Mouse (Mus musculus) C2C12 (cell line): ENCODE data around the gene Ablim2. TPM values are rescaled to one million over a fixed set of nuclear protein-coding genes. Genes with fewer than 3 reads are reported as not detected.

Experiments used
- H3K27me3 ChIP-seq: one replicate; pipeline ENCODE4 v1.6.1; 2011; ENCODE audit not compliant: control insufficient read depth, insufficient read depth, insufficient read length
- H3K36me3 ChIP-seq: one replicate; pipeline ENCODE4 v1.6.1; 2011; ENCODE audit not compliant: control insufficient read depth, insufficient read depth
- H3K4me3 ChIP-seq: one replicate; pipeline ENCODE4 v1.5.1; 2011; ENCODE audit warnings: mild to moderate bottlenecking, control low read depth; ENCODE audit not compliant: poor library complexity, insufficient read depth, severe bottlenecking
- H3K79me2 ChIP-seq: one replicate; pipeline ENCODE4 v1.6.1; 2011; ENCODE audit not compliant: control insufficient read depth, insufficient read depth
- H3K79me3 ChIP-seq: one replicate; pipeline ENCODE4 v1.6.1; 2011; ENCODE audit warnings: low read depth, control low read depth
- H3ac ChIP-seq: one replicate; pipeline ENCODE3; 2011; ENCODE audit warnings: low read depth; ENCODE audit not compliant: control insufficient read depth, insufficient read length
- CEBPB ChIP-seq: IDR thresholded peaks from one replicate; pipeline ENCODE4 v1.6.1; 2011; ENCODE audit warnings: low read depth, mild to moderate bottlenecking, control low read depth, moderate library complexity
- CTCF ChIP-seq: IDR thresholded peaks from one replicate; pipeline ENCODE4 v1.5.1; 2011; ENCODE audit not compliant: control insufficient read depth, insufficient read depth, insufficient read length
- FOSL1 ChIP-seq: IDR thresholded peaks from one replicate; pipeline ENCODE4 v1.8.0; 2011; ENCODE audit warnings: mild to moderate bottlenecking, low read length; ENCODE audit not compliant: poor library complexity, insufficient read depth, severe bottlenecking
- MAX ChIP-seq: IDR thresholded peaks from one replicate; pipeline ENCODE4 v1.6.1; 2011; ENCODE audit warnings: mild to moderate bottlenecking, control low read depth
- MYOD1 ChIP-seq: IDR thresholded peaks from one replicate; pipeline ENCODE4 v1.6.1; 2011; ENCODE audit warnings: low read depth; ENCODE audit not compliant: control insufficient read depth, insufficient read length
- MYOG ChIP-seq: IDR thresholded peaks from one replicate; pipeline ENCODE4 v1.6.1; 2011; ENCODE audit not compliant: control insufficient read depth, insufficient read length; ENCODE audit errors: extremely low read depth
- USF1 ChIP-seq: IDR thresholded peaks from one replicate; pipeline ENCODE4 v1.6.1; 2011; ENCODE audit warnings: low read depth, mild to moderate bottlenecking, control low read depth, moderate library complexity
- polyA plus RNA-seq: library from polyadenylated mRNA; unstranded; fragments of >200 nt; fragmentation: generic; extraction: Trizol; gene quantifications from one replicate; pipeline ENCODE4 v1.2.1, GENCODE M21; 2012; ENCODE audit warnings: missing spikeins

The Ablim2 gene
- polyA plus RNA-seq, 1 experiment: 0.08 TPM

GRCm38 (mm10) chr5:35717946-35718345 is 39.7 kb upstream of the Ablim2 start:
- Histone ChIP-seq H3K79me2 (no peaks in the 10 kb centered on the region), H3ac (no peak overlapping the region), H3K36me3 (no peaks in the 10 kb centered on the region), H3K4me3 (no peak overlapping the region), H3K27me3 (no peaks in the 10 kb centered on the region), H3K79me3 (no peaks in the 10 kb centered on the region)
- TF ChIP-seq CTCF (peak; percentile 11), USF1 (no peak), MYOD1 (no peak), CEBPB (no peak)

DNA sequence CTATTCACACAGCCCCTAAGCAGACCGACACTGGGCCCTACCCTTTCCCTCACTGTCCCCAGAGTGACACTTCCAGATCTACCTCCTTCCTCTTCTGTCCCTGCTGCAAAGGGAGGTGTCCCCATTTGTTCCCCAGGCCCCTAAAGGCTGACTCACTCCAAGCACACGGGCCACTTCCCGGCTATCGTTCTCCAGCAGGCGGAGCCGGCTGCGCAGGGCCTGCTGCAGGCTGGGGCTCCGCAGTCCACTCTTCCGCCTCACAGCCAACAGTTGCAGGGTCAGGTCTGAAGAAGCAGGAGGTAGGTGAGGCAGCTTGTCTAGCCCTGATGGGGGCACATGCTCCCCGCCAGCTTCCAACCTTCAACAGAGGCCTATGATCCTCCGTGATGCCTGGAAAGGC is 38.9 kb upstream of the Ablim2 start:
- Histone ChIP-seq H3K79me3 (no peaks in the 10 kb centered on the region), H3K36me3 (no peaks in the 10 kb centered on the region), H3K79me2 (no peaks in the 10 kb centered on the region), H3K4me3 (no peak overlapping the region), H3ac (no peak overlapping the region), H3K27me3 (no peaks in the 10 kb centered on the region)
- TF ChIP-seq FOSL1 (no peak), CTCF (no peak), CEBPB (no peak), MYOD1 (no peak), MYOG (no peak), MAX (no peak), USF1 (no peak)

- Histone ChIP-seq H3K36me3 (no peaks in the 10 kb centered on the region), H3K27me3 (no peaks in the 10 kb centered on the region), H3ac (no peak overlapping the region), H3K4me3 (no peak overlapping the region), H3K79me2 (no peaks in the 10 kb centered on the region), H3K79me3 (no peaks in the 10 kb centered on the region)
- TF ChIP-seq FOSL1 (no peak), MAX (no peak), CEBPB (no peak), MYOD1 (no peak), MYOG (no peak), USF1 (no peak), CTCF (no peak)
Measured at GRCm38 (mm10) chr5:35719343-35719742, 38.3 kb upstream of the Ablim2 start.

DNA sequence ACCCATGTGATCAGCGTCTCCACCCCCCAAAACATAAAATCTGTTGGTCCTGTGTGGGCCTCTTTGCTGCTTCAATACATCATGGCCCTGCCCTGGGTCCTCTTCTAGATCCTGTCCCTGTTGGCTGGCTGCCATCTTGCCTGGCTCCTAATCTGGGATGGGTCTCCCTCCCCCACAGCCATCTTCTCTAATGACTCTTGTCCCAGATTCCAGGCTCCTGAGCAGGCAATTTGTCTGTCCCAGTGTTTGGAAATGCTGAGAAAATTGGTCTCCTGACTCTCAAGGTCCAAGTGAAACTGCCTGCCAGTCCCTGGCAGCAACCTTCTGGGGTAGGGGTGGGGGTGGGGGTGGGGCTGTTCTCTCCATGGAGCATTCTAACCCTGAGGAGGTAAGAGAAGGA is 37.8 kb upstream of the Ablim2 start:
- Histone ChIP-seq H3K36me3 (no peaks in the 10 kb centered on the region), H3K79me2 (no peaks in the 10 kb centered on the region), H3K79me3 (no peaks in the 10 kb centered on the region), H3ac (no peak overlapping the region), H3K27me3 (no peaks in the 10 kb centered on the region), H3K4me3 (no peak overlapping the region)
- no peak for TF ChIP-seq CEBPB
- TF ChIP-seq FOSL1: no peak
- TF ChIP-seq MYOD1: no peak
- no peak for TF ChIP-seq MAX
- no peak for TF ChIP-seq USF1
- no peak for TF ChIP-seq CTCF
- no peak for TF ChIP-seq MYOG

- no peaks in the 10 kb centered on the region for H3K79me2 ChIP-seq
- no peak overlapping the region for H3K4me3 ChIP-seq
- TF ChIP-seq FOSL1: no peak
- no peak overlapping the region for H3ac ChIP-seq
- no peaks in the 10 kb centered on the region for H3K36me3 ChIP-seq
- H3K79me3 ChIP-seq: no peaks in the 10 kb centered on the region
- H3K27me3 ChIP-seq: no peaks in the 10 kb centered on the region
Measured at GRCm38 (mm10) chr5:35721933-35722332, 35.7 kb upstream of the Ablim2 start.

DNA sequence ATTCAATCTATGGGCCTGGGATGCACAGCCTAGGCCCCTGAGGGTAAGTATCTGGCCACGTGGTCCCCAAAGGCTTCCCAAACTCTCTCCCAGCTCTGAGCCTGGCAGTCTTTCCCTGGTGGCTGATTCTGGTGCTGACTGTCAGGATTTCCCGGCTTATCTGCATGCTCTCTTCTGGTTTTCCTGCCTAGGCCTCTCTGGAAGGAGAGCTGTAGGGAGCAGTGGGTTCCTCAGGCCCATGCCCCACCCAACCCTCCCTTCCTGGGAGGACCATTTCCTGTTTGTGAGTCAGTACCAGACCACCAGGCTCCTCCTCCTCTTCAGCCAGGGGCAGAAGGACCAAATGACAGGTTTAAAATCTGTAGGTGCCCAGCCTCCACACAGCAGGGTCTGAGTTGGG is 35.0 kb upstream of the Ablim2 start:
- H3K79me2 ChIP-seq: no peaks in the 10 kb centered on the region
- H3K4me3 ChIP-seq: no peak overlapping the region
- H3K36me3 ChIP-seq: no peaks in the 10 kb centered on the region
- H3ac ChIP-seq: peak overlapping the region; percentile 30
- no peaks in the 10 kb centered on the region for H3K27me3 ChIP-seq
- H3K79me3 ChIP-seq: no peaks in the 10 kb centered on the region
- TF ChIP-seq CTCF: no peak
- TF ChIP-seq FOSL1: no peak
- no peak for TF ChIP-seq CEBPB
- TF ChIP-seq MYOD1: no peak
- TF ChIP-seq MAX: no peak
- TF ChIP-seq USF1: no peak
- no peak for TF ChIP-seq MYOG
